Mouse (Mus musculus): Measurements from ENCODE around the gene Zdhhc20. TPM values are rescaled to one million over a fixed set of nuclear protein-coding genes. Genes with fewer than 3 reads are reported as not detected.
"Not testable (repeated sequence)": the region's sequence is repeated elsewhere in the genome, so short reads cannot be mapped to it uniquely, and the experiment has no call there.

The Zdhhc20 gene
- polyA plus RNA-seq, 1 experiment from 2014 or later: 43.9 TPM

GRCm38 (mm10) chr14:57886032-57886431 is 4.0 kb downstream of the Zdhhc20 start:
- Histone ChIP-seq H3K9me3 (no peaks in the 10 kb centered on the region), H3K4me1 (replicated peaks) (peaks cover 31% of the 10 kb centered on the region), H3K9ac (replicated peaks) (no peak overlapping the region), H3K4me2 (replicated peaks) (no peak overlapping the region), H3K36me3 (peaks cover 5% of the 10 kb centered on the region; the same call in 1 of the 2 replicates), H3K27ac (no peak overlapping the region), H3K27me3 (no peaks in the 10 kb centered on the region), H3K4me3 (replicated peaks) (no peak overlapping the region)
- 93% methylated on average over 2 of the region's 2 CpGs for WGBS
- ATAC-seq: no peak

GRCm38 (mm10) chr14:57883341-57883740 is 6.7 kb downstream of the Zdhhc20 start:
- no peak overlapping the region for H3K4me3 ChIP-seq (replicated peaks)
- peaks cover 23% of the 10 kb centered on the region for H3K4me1 ChIP-seq (replicated peaks)
- no peak overlapping the region for H3K9ac ChIP-seq (replicated peaks)
- no peak overlapping the region for H3K27ac ChIP-seq
- ATAC-seq: no peak
- no peaks in the 10 kb centered on the region for H3K27me3 ChIP-seq
- WGBS: 96% methylated on average over 3 of the region's 3 CpGs
- H3K4me2 ChIP-seq (replicated peaks): no peak overlapping the region
- peaks cover 5% of the 10 kb centered on the region; the same call in 1 of the 2 replicates for H3K36me3 ChIP-seq
- H3K9me3 ChIP-seq: no peaks in the 10 kb centered on the region

GRCm38 (mm10) chr14:57882720-57883119 is 7.4 kb downstream of the Zdhhc20 start:
- H3K4me2 ChIP-seq (replicated peaks): no peak overlapping the region
- H3K27me3 ChIP-seq: no peaks in the 10 kb centered on the region
- peaks cover 17% of the 10 kb centered on the region for H3K4me1 ChIP-seq (replicated peaks)
- no peak overlapping the region for H3K9ac ChIP-seq (replicated peaks)
- no peak for ATAC-seq
- WGBS: 81% methylated on average over 4 of the region's 4 CpGs
- H3K9me3 ChIP-seq: no peaks in the 10 kb centered on the region
- H3K36me3 ChIP-seq: peaks cover 5% of the 10 kb centered on the region; the same call in 1 of the 2 replicates
- no peak overlapping the region for H3K4me3 ChIP-seq (replicated peaks)
- H3K27ac ChIP-seq: no peak overlapping the region

- H3K4me2 ChIP-seq (replicated peaks): no peak overlapping the region
- H3K4me1 ChIP-seq (replicated peaks): peaks cover 10% of the 10 kb centered on the region
- no peaks in the 10 kb centered on the region for H3K27me3 ChIP-seq
- H3K36me3 ChIP-seq: peaks cover 5% of the 10 kb centered on the region; the same call in 1 of the 2 replicates
- no peak overlapping the region for H3K9ac ChIP-seq (replicated peaks)
- H3K4me3 ChIP-seq (replicated peaks): no peak overlapping the region
- 47% methylated on average over 4 of the region's 4 CpGs for WGBS
- H3K27ac ChIP-seq: peak overlapping the region; percentile 19; the same call in 1 of the 2 replicates
- no peak for ATAC-seq
- no peaks in the 10 kb centered on the region for H3K9me3 ChIP-seq
Observed at GRCm38 (mm10) chr14:57881793-57882192, 8.3 kb downstream of the Zdhhc20 start.

GRCm38 (mm10) chr14:57881074-57881473 is 9.0 kb downstream of the Zdhhc20 start:
- Histone ChIP-seq H3K27me3 (no peaks in the 10 kb centered on the region), H3K27ac (no peak overlapping the region), H3K9me3 (no peaks in the 10 kb centered on the region), H3K4me3 (replicated peaks) (no peak overlapping the region), H3K36me3 (peaks cover 5% of the 10 kb centered on the region; the same call in 1 of the 2 replicates), H3K4me1 (replicated peaks) (peaks cover 9% of the 10 kb centered on the region), H3K4me2 (replicated peaks) (no peak overlapping the region), H3K9ac (replicated peaks) (no peak overlapping the region)
- ATAC-seq: no peak

GRCm38 (mm10) chr14:57877921-57878320 is 12.2 kb downstream of the Zdhhc20 start:
- ATAC-seq: no peak
- Histone ChIP-seq H3K4me3 (replicated peaks) (no peak overlapping the region), H3K4me2 (replicated peaks) (no peak overlapping the region), H3K27ac (no peak overlapping the region), H3K27me3 (no peaks in the 10 kb centered on the region), H3K36me3 (peaks cover 7% of the 10 kb centered on the region), H3K9me3 (no peaks in the 10 kb centered on the region), H3K4me1 (replicated peaks) (peaks cover 8% of the 10 kb centered on the region), H3K9ac (replicated peaks) (no peak overlapping the region)
- 94% methylated on average over 9 of the region's 9 CpGs for WGBS

GRCm38 (mm10) chr14:57866676-57867276 is 23.3 kb downstream of the Zdhhc20 start:
- Histone ChIP-seq H3K9me3 (no peaks in the 10 kb centered on the region), H3K36me3 (peaks cover 49% of the 10 kb centered on the region), H3K4me2 (replicated peaks) (no peak overlapping the region), H3K9ac (replicated peaks) (no peak overlapping the region), H3K4me3 (replicated peaks) (no peak overlapping the region), H3K27me3 (no peaks in the 10 kb centered on the region), H3K4me1 (replicated peaks) (no peaks in the 10 kb centered on the region), H3K27ac (no peak overlapping the region)
- WGBS: 97% methylated on average over 3 of the region's 3 CpGs
- no peak for ATAC-seq

GRCm38 (mm10) chr14:57865256-57865655 is 24.8 kb downstream of the Zdhhc20 start:
- WGBS: 97% methylated on average over 3 of the region's 3 CpGs
- Histone ChIP-seq H3K27ac (no peak overlapping the region), H3K36me3 (peaks cover 59% of the 10 kb centered on the region)

GRCm38 (mm10) chr14:57863129-57863528 is 26.9 kb downstream of the Zdhhc20 start:
- no peak overlapping the region for H3K4me3 ChIP-seq (replicated peaks)
- H3K27me3 ChIP-seq: no peaks in the 10 kb centered on the region
- peaks cover 51% of the 10 kb centered on the region for H3K36me3 ChIP-seq
- H3K27ac ChIP-seq: no peak overlapping the region
- no peaks in the 10 kb centered on the region for H3K9me3 ChIP-seq
- no peak overlapping the region for H3K9ac ChIP-seq (replicated peaks)
- 80% methylated on average over 2 of the region's 2 CpGs for WGBS
- no peak overlapping the region for H3K4me2 ChIP-seq (replicated peaks)
- H3K4me1 ChIP-seq (replicated peaks): no peaks in the 10 kb centered on the region
- no peak for ATAC-seq

More at GRCm38 (mm10) chr14:57865256-57865655, 24.8 kb downstream of the Zdhhc20 start:
- ATAC-seq: no peak
- no peaks in the 10 kb centered on the region for H3K4me1 ChIP-seq (replicated peaks)
- H3K27me3 ChIP-seq: no peaks in the 10 kb centered on the region
- no peak overlapping the region for H3K4me2 ChIP-seq (replicated peaks)
- H3K9ac ChIP-seq (replicated peaks): no peak overlapping the region
- no peak overlapping the region for H3K4me3 ChIP-seq (replicated peaks)
- no peaks in the 10 kb centered on the region for H3K9me3 ChIP-seq

- WGBS: 92% methylated on average over 4 of the region's 4 CpGs
- Histone ChIP-seq H3K4me2 (replicated peaks) (no peak overlapping the region), H3K4me3 (replicated peaks) (no peak overlapping the region), H3K9me3 (no peaks in the 10 kb centered on the region), H3K4me1 (replicated peaks) (no peaks in the 10 kb centered on the region), H3K27ac (no peak overlapping the region), H3K36me3 (peaks cover 51% of the 10 kb centered on the region), H3K27me3 (no peaks in the 10 kb centered on the region), H3K9ac (replicated peaks) (no peak overlapping the region)
- no peak for ATAC-seq
Observed at GRCm38 (mm10) chr14:57861987-57862412, 28.1 kb downstream of the Zdhhc20 start.

- Histone ChIP-seq H3K36me3 (peaks cover 47% of the 10 kb centered on the region), H3K27me3 (no peaks in the 10 kb centered on the region), H3K4me1 (replicated peaks) (no peaks in the 10 kb centered on the region), H3K4me2 (replicated peaks) (no peak overlapping the region), H3K4me3 (replicated peaks) (no peak overlapping the region), H3K9me3 (no peaks in the 10 kb centered on the region), H3K9ac (replicated peaks) (no peak overlapping the region), H3K27ac (no peak overlapping the region)
- ATAC-seq: no peak
Observed at GRCm38 (mm10) chr14:57859520-57859919, 30.6 kb downstream of the Zdhhc20 start.

- no peaks in the 10 kb centered on the region for H3K9me3 ChIP-seq
- H3K27me3 ChIP-seq: no peaks in the 10 kb centered on the region
- H3K4me1 ChIP-seq (replicated peaks): no peaks in the 10 kb centered on the region
- 96% methylated on average over 2 of the region's 2 CpGs for WGBS
- H3K9ac ChIP-seq (replicated peaks): no peak overlapping the region
- H3K36me3 ChIP-seq: peaks cover 39% of the 10 kb centered on the region
- no peak overlapping the region for H3K4me3 ChIP-seq (replicated peaks)
- no peak for ATAC-seq
- H3K4me2 ChIP-seq (replicated peaks): no peak overlapping the region
- H3K27ac ChIP-seq: no peak overlapping the region
Observed at GRCm38 (mm10) chr14:57858601-57859000, 31.5 kb downstream of the Zdhhc20 start.

- not testable (repeated sequence) for H3K27ac ChIP-seq; H3K9me3 ChIP-seq; H3K27me3 ChIP-seq; ATAC-seq; H3K4me1 ChIP-seq (replicated peaks); H3K9ac ChIP-seq (replicated peaks); H3K4me2 ChIP-seq (replicated peaks); H3K4me3 ChIP-seq (replicated peaks)
- peaks cover 34% of the 10 kb centered on the region for H3K36me3 ChIP-seq
Observed at GRCm38 (mm10) chr14:57856037-57856436, 34.0 kb downstream of the Zdhhc20 start.

Data from midbrain, embryonic 13.5 days (tissue).